ENCODE assay signal across 17 mouse cellular contexts in genomic region chr17:87864842-87865241, GRCm38 (mm10). TPM values are rescaled to one million over a fixed set of nuclear protein-coding genes. Genes with fewer than 3 reads are reported as not detected.
"Had no signal": no experiment of that assay in that cellular context is flagged by ENCODE, and none has a peak within 500 bp of the region (broad histone marks: within the 10 kb centered on the region; RNA-seq: fewer than 3 reads in every experiment).

No protein-coding gene starts in this region.

- H3K4me2 ChIP-seq: limb, embryonic 12.5 days; lung, embryonic 15.5 days; midbrain, embryonic 12.5 days had no signal

- H3K4me1 ChIP-seq: limb, embryonic 12.5 days; lung, embryonic 15.5 days; megakaryocyte, embryonic 14.5 days; midbrain, embryonic 12.5 days had no signal

- H3K36me3 ChIP-seq: limb, embryonic 12.5 days; lung, embryonic 15.5 days; midbrain, embryonic 12.5 days had no signal

- ATAC-seq: intestine, postnatal 0 days had no signal

- DNase-seq: kidney, adult 8-10 months; kidney, postnatal 25 days; lung, postnatal 14 days; thymus, postnatal 36 days had no signal

- H3K4me3 ChIP-seq: left cerebral cortex, adult 2 months; limb, embryonic 12.5 days; lung, embryonic 15.5 days; megakaryocyte, embryonic 14.5 days; midbrain, embryonic 12.5 days had no signal

- H3K9ac ChIP-seq: limb, embryonic 12.5 days; lung, embryonic 15.5 days; midbrain, embryonic 12.5 days had no signal

- H3K27ac ChIP-seq: left cerebral cortex, adult 2 months; limb, embryonic 12.5 days; lung, embryonic 15.5 days; macrophage; midbrain, embryonic 12.5 days had no signal

- H3K27me3 ChIP-seq: lung, embryonic 15.5 days; megakaryocyte, embryonic 14.5 days had no signal

- H3K9me3 ChIP-seq: limb, embryonic 12.5 days; lung, embryonic 15.5 days; midbrain, embryonic 12.5 days had no signal

RNA-seq across cellular contexts. Expression of gene Rpl36-ps4, which starts 55.9 kb away (rescaled TPM):
- polyA plus RNA-seq: intestine, postnatal 0 days; kidney, embryonic 16.5 days; limb, embryonic 12.5 days; liver, adult 2 months; liver, embryonic 16.5 days; lung, embryonic 15.5 days; macrophage; midbrain, embryonic 12.5 days; midbrain, postnatal 0 days; neural tube, embryonic 11.5 days; thymus, postnatal 0 days had no signal
